Mouse (Mus musculus) heart, adult 2 months (tissue): ENCODE measurements around the gene Ctf1. TPM values are rescaled to one million over a fixed set of nuclear protein-coding genes. Genes with fewer than 3 reads are reported as not detected.

Source experiments
- DNase-seq, 2 experiments: peaks; one replicate each; pipeline ENCODE4 v3.0.0; 2021
- H3K27ac ChIP-seq: fragments of 200-600 bp; 2 replicates; pipeline ENCODE4 v1.8.1; 2022
- H3K27me3 ChIP-seq: fragments of 200-500 bp; 2 replicates; pipeline ENCODE4 v1.6.1; 2012; ENCODE audit warnings: mild to moderate bottlenecking, low read length, inconsistent platforms, mixed read lengths; ENCODE audit not compliant: control insufficient read depth, insufficient read depth
- H3K36me3 ChIP-seq: fragments of 200-500 bp; 2 replicates; pipeline ENCODE4 v1.6.1; 2012; ENCODE audit warnings: low read length, inconsistent platforms; ENCODE audit not compliant: control insufficient read depth, insufficient read depth
- H3K4me1 ChIP-seq: fragments of 200-500 bp; 2 replicates; pipeline ENCODE4 v1.6.1; 2011; ENCODE audit warnings: low read length; ENCODE audit not compliant: control insufficient read depth, insufficient read depth
- H3K4me3 ChIP-seq: fragments of 200-600 bp; 2 replicates; pipeline ENCODE4 v1.8.1; 2022
- H3K79me2 ChIP-seq: fragments of 200-500 bp; replicated peaks from 2 replicates; pipeline ENCODE4 v1.6.1; 2012; ENCODE audit warnings: mild to moderate bottlenecking, inconsistent platforms, low read length, moderate library complexity, mixed read lengths; ENCODE audit not compliant: control insufficient read depth, insufficient read depth
- H3K9ac ChIP-seq: fragments of 200-500 bp; 2 replicates; pipeline ENCODE4 v1.6.1; 2012; ENCODE audit warnings: low read depth, mild to moderate bottlenecking, control low read depth, inconsistent platforms, low read length, mixed read lengths
- CTCF ChIP-seq: fragments of 200-600 bp; IDR thresholded peaks from 2 replicates; pipeline ENCODE4 v1.8.1; 2022; ENCODE audit warnings: antibody characterized with exemption, mild to moderate bottlenecking, moderate library complexity
- EP300 ChIP-seq: fragments of 200-500 bp; IDR thresholded peaks from 2 replicates; pipeline ENCODE4 v1.6.1; 2011; ENCODE audit warnings: low read depth, low read length, control low read depth; ENCODE audit not compliant: insufficient read depth
- POLR2A ChIP-seq: fragments of 200-500 bp; IDR thresholded peaks from 2 replicates; pipeline ENCODE4 v1.6.1; 2011; ENCODE audit warnings: mild to moderate bottlenecking, low read depth, low read length, control low read depth; ENCODE audit not compliant: insufficient read depth
- WGBS: fragments of 180-500 bp; shearing (Covaris S2); methylation state at CpG from one replicate; pipeline ENCODE4 v1.1.7; 2018; 5-methylcytosine and 5-hydroxymethylcytosine counted together
- intact Hi-C: fragments of 180-260 bp; cut with DNase I; formaldehyde crosslinking; loops from one replicate; pipeline ENCODE4 v1.15.1; 2025
- microRNA-seq, 2 experiments: library from miRNA; unstranded; fragments of <30 nt; microRNA quantifications; one replicate each; pipeline ENCODE4 v1.2.0; 2021
- polyA plus RNA-seq: library from polyadenylated mRNA; depleted of rRNA; stranded (reverse); fragments of >200 nt; gene quantifications from 2 replicates; pipeline ENCODE4 v1.2.3, GENCODE M21; 2012; rRNA removed
- total RNA-seq, 2 experiments: library from RNA; stranded (reverse); gene quantifications; 2 replicates each; pipeline ENCODE4 v1.2.3; 2021

The Ctf1 gene
- total and polyA plus RNA-seq, 3 experiments, result 6.6 to 15.3 (median 8.7) TPM

GRCm38 (mm10) chr7:127765756-127766155 lies 53.2 kb downstream of the Ctf1 start:
- H3K36me3 ChIP-seq, result no peaks in the 10 kb centered on the region
- DNase-seq, result no peak
- 67% methylated on average over 2 of the region's 2 CpGs for WGBS
- no peak overlapping the region for H3K9ac ChIP-seq
- H3K4me3 ChIP-seq, result no peak overlapping the region
- TF ChIP-seq EP300 (no peak), CTCF (no peak), POLR2A (no peak)
- peaks cover 2% of the 10 kb centered on the region; the same call in 1 of the 2 replicates for H3K4me1 ChIP-seq
- intact Hi-C loops, result loop anchor here (5.0 to 10.0 kb wide), 2 partner anchors 178 to 251 kb away; partner anchors contain the start of genes Ccdc189, Gm42715, Rnf40 and Srcap
- no peak overlapping the region for H3K27ac ChIP-seq
- no peaks in the 10 kb centered on the region for H3K79me2 ChIP-seq
- H3K27me3 ChIP-seq, result no peaks in the 10 kb centered on the region

- Histone ChIP-seq H3K4me3 (no peak overlapping the region), H3K9ac (no peak overlapping the region), H3K79me2 (no peaks in the 10 kb centered on the region), H3K27ac (no peak overlapping the region), H3K4me1 (peaks cover 4% of the 10 kb centered on the region; the same call in 1 of the 2 replicates), H3K27me3 (no peaks in the 10 kb centered on the region), H3K36me3 (no peaks in the 10 kb centered on the region)
- WGBS, result 72% methylated on average over 17 of the region's 17 CpGs
- TF ChIP-seq POLR2A (no peak), EP300 (no peak)
- DNase-seq, result no peak
- intact Hi-C loops, result loop anchor here (5.0 to 10.0 kb wide), 2 partner anchors 180 to 252 kb away; partner anchors contain the start of genes Ccdc189, Gm42715, Rnf40 and Srcap
These were observed 54.5 kb downstream of the Ctf1 start for GRCm38 (mm10) chr7:127766851-127767609.

Small RNAs within 50 kb of the gene (microRNA-seq; reads per million reads assigned to microRNA genes)
- 0 reads per million in 2 experiments for gene Mir762

Other genes starting within 250 kb of the Ctf1 start
- 10 to 100 TPM; 31.2 to 33.9 TPM for gene Fbrs, start 233.5 kb upstream of the Ctf1 start, total RNA-seq
- 13.4 and 16.4 TPM in 2 replicates for gene Fbrs, start 233.5 kb upstream of the Ctf1 start, polyA plus RNA-seq
- gene Srcap, start 200.8 kb upstream of the Ctf1 start, total RNA-seq, result 10 to 100 TPM; 53.1 to 55.8 TPM
- gene Srcap, start 200.8 kb upstream of the Ctf1 start, polyA plus RNA-seq, result 15.3 and 16.7 TPM in 2 replicates
- gene Gm42715, start 193.2 kb upstream of the Ctf1 start, total RNA-seq, result 1 to 10 TPM; 7.8 to 8.2 TPM
- 7.9 and 9.3 TPM in 2 replicates for gene Gm42715, start 193.2 kb upstream of the Ctf1 start, polyA plus RNA-seq
- not detected for gene Tmem265, start 151.3 kb upstream of the Ctf1 start, total RNA-seq
- not detected in 2 replicates for gene Tmem265, start 151.3 kb upstream of the Ctf1 start, polyA plus RNA-seq
- gene Phkg2, start 139.4 kb upstream of the Ctf1 start, total RNA-seq, result 10 to 100 TPM; 13.9 to 17.5 TPM
- gene Phkg2, start 139.4 kb upstream of the Ctf1 start, polyA plus RNA-seq, result 30.1 and 40.1 TPM in 2 replicates
- 10 to 100 TPM; 10.4 to 11.7 TPM for gene Ccdc189, start 124.1 kb upstream of the Ctf1 start, total RNA-seq
- 10.6 and 11.4 TPM in 2 replicates for gene Ccdc189, start 124.1 kb upstream of the Ctf1 start, polyA plus RNA-seq
- gene Rnf40, start 124.0 kb upstream of the Ctf1 start, total RNA-seq, result 10 to 100 TPM; 41.0 to 44.8 TPM
- gene Rnf40, start 124.0 kb upstream of the Ctf1 start, polyA plus RNA-seq, result 18.2 and 27.3 TPM in 2 replicates
- gene Zfp629, start 96.9 kb upstream of the Ctf1 start, total RNA-seq, result 10 to 100 TPM; 17.7 to 24.9 TPM
- gene Zfp629, start 96.9 kb upstream of the Ctf1 start, polyA plus RNA-seq, result 12.5 and 20.9 TPM in 2 replicates
- 10 to 100 TPM; 34.1 to 34.5 TPM for gene Bcl7c, start 3.8 kb upstream of the Ctf1 start, total RNA-seq
- gene Bcl7c, start 3.8 kb upstream of the Ctf1 start, polyA plus RNA-seq, result 13.5 and 13.6 TPM in 2 replicates
- not detected for gene Ctf2, start 19.4 kb downstream of the Ctf1 start, total RNA-seq
- gene Ctf2, start 19.4 kb downstream of the Ctf1 start, polyA plus RNA-seq, result not detected in 2 replicates
- gene Fbxl19, start 31.8 kb downstream of the Ctf1 start, total RNA-seq, result 1 to 10 TPM; 3.3 to 3.4 TPM
- gene Fbxl19, start 31.8 kb downstream of the Ctf1 start, polyA plus RNA-seq, result 4.1 and 4.8 TPM in 2 replicates
- 10 to 100 TPM; 21.9 to 23.5 TPM for gene Orai3, start 57.1 kb downstream of the Ctf1 start, total RNA-seq
- gene Orai3, start 57.1 kb downstream of the Ctf1 start, polyA plus RNA-seq, result 27.5 and 31.7 TPM in 2 replicates
- 10 to 100 TPM; 16.3 to 18.5 TPM for gene Setd1a, start 63.9 kb downstream of the Ctf1 start, total RNA-seq
- 7.1 and 8.6 TPM in 2 replicates for gene Setd1a, start 63.9 kb downstream of the Ctf1 start, polyA plus RNA-seq
- gene Gm49388, start 72.9 kb downstream of the Ctf1 start, total RNA-seq, result 1 to 10 TPM; 1.6 to 2.6 TPM
- not detected in 2 replicates for gene Gm49388, start 72.9 kb downstream of the Ctf1 start, polyA plus RNA-seq
- gene Hsd3b7, start 87.9 kb downstream of the Ctf1 start, total RNA-seq, result 10 to 100 TPM in 1 of 2 experiments, 1 to 10 TPM in 1; 9.8 to 12.9 TPM
- 37.0 and 45.0 TPM in 2 replicates for gene Hsd3b7, start 87.9 kb downstream of the Ctf1 start, polyA plus RNA-seq
- 10 to 100 TPM; 68.4 to 71.9 TPM for gene Stx4a, start 111.6 kb downstream of the Ctf1 start, total RNA-seq
- gene Stx4a, start 111.6 kb downstream of the Ctf1 start, polyA plus RNA-seq, result 79.3 and 83.0 TPM in 2 replicates
- 1 to 10 TPM in 1 of 2 experiments, under 1 TPM in 1; 0.77 to 1.1 TPM for gene Stx1b, start 111.8 kb downstream of the Ctf1 start, total RNA-seq
- 3.8 and 4.0 TPM in 2 replicates for gene Stx1b, start 111.8 kb downstream of the Ctf1 start, polyA plus RNA-seq
- 10 to 100 TPM; 17.7 to 18.9 TPM for gene Zfp646, start 163.5 kb downstream of the Ctf1 start, total RNA-seq
- gene Zfp646, start 163.5 kb downstream of the Ctf1 start, polyA plus RNA-seq, result 8.0 and 11.8 TPM in 2 replicates
- gene Zfp668, start 164.1 kb downstream of the Ctf1 start, total RNA-seq, result 1 to 10 TPM; 3.4 to 4.1 TPM
- 2.2 and 2.7 TPM in 2 replicates for gene Zfp668, start 164.1 kb downstream of the Ctf1 start, polyA plus RNA-seq
- gene Prss53, start 178.2 kb downstream of the Ctf1 start, total RNA-seq, result 1 to 10 TPM in 1 of 2 experiments, under 1 TPM in 1; 0.76 to 1.2 TPM
- 3.8 TPM in 2 replicates for gene Prss53, start 178.2 kb downstream of the Ctf1 start, polyA plus RNA-seq
- not detected for gene Gm21974, start 182.7 kb downstream of the Ctf1 start, total RNA-seq
- not detected in 2 replicates for gene Gm21974, start 182.7 kb downstream of the Ctf1 start, polyA plus RNA-seq
- 10 to 100 TPM; 16.2 to 17.7 TPM for gene Vkorc1, start 182.9 kb downstream of the Ctf1 start, total RNA-seq
- gene Vkorc1, start 182.9 kb downstream of the Ctf1 start, polyA plus RNA-seq, result 59.2 and 90.0 TPM in 2 replicates
- 100 to 1,000 TPM; 104 to 131 TPM for gene Bckdk, start 191.3 kb downstream of the Ctf1 start, total RNA-seq
- gene Bckdk, start 191.3 kb downstream of the Ctf1 start, polyA plus RNA-seq, result 165 and 210 TPM in 2 replicates
- gene Kat8, start 199.8 kb downstream of the Ctf1 start, total RNA-seq, result 10 to 100 TPM; 13.8 to 14.6 TPM
- 10.1 and 16.9 TPM in 2 replicates for gene Kat8, start 199.8 kb downstream of the Ctf1 start, polyA plus RNA-seq
- not detected for gene Prss8, start 217.4 kb downstream of the Ctf1 start, total RNA-seq
- gene Prss8, start 217.4 kb downstream of the Ctf1 start, polyA plus RNA-seq, result 1.1 TPM in 1 of 2 replicates, not detected in the other
- 1 to 10 TPM; 6.0 to 9.7 TPM for gene Prss36, start 234.0 kb downstream of the Ctf1 start, total RNA-seq
- 21.4 and 23.1 TPM in 2 replicates for gene Prss36, start 234.0 kb downstream of the Ctf1 start, polyA plus RNA-seq